Mouse (Mus musculus): ENCODE measurements around the gene Atoh1. TPM values are rescaled to one million over a fixed set of nuclear protein-coding genes. Genes with fewer than 3 reads are reported as not detected.
A peak's percentile ranks its signal among the peaks of the same experiment; 100 is the strongest.

The Atoh1 gene
- polyA plus RNA-seq (2012; rRNA removed) (not detected in 2 replicates), polyA plus RNA-seq (2014; fragmentation: Nextera tagmentation; extraction: Ambion mirVana) (not detected in 2 replicates)

GRCm38 (mm10) chr6:64728499-64729198 is at the start of gene Atoh1:
TSS of gene Atoh1 (plus strand) at chr6:64729125.
- H3K27me3 ChIP-seq (ENCODE audit: control insufficient read depth, insufficient read depth, low read length): peaks cover 60% of the 10 kb centered on the region

GRCm38 (mm10) chr6:64683974-64684373 is 45.0 kb upstream of the Atoh1 start:
- no peaks in the 10 kb centered on the region for H3K9me3 ChIP-seq (ENCODE audit: control insufficient read depth, low read length)
- H3K9ac ChIP-seq (replicated peaks): no peak overlapping the region
- ATAC-seq (ENCODE audit: insufficient read depth) (no peak), DNase-seq (ENCODE audit: low read depth in 3 of 3, low spot score in 3 of 3) (no peak)
- H3K27ac ChIP-seq: no peak overlapping the region
- no peaks in the 10 kb centered on the region for H3K36me3 ChIP-seq (replicated peaks; ENCODE audit: control insufficient read depth, insufficient read depth, low read depth)
- H3K4me2 ChIP-seq (ENCODE audit: low read depth): no peak overlapping the region
- no peak for TF ChIP-seq EP300 (IDR thresholded peaks at IDR 0.05; ENCODE audit: low read depth)
- peak; percentile 58; the same call in 1 of the 2 replicates for TF ChIP-seq CTCF (IDR thresholded peaks at IDR 0.05; ENCODE audit: low read depth)
- H3K4me1 ChIP-seq (replicated peaks; ENCODE audit: control insufficient read depth in 2 of 2, insufficient read depth in 2 of 2, low read length in 1 of 2): no peaks in the 10 kb centered on the region
- no peaks in the 10 kb centered on the region for H3K27me3 ChIP-seq (ENCODE audit: control insufficient read depth, insufficient read depth, low read length)
- no peak overlapping the region for H3K4me3 ChIP-seq (ENCODE audit: insufficient read depth in 1 of 2, low read depth in 2 of 2, low read length in 2 of 2)
- WGBS (ENCODE audit: insufficient replicate concordance): 28% methylated on average over 9 of the region's 9 CpGs

More at GRCm38 (mm10) chr6:64728499-64729198, at the start of gene Atoh1:
- Histone ChIP-seq H3K27ac (no peak within 1 kb of the TSS), H3K4me2 (ENCODE audit: low read depth) (peak within 1 kb of the TSS; percentile 52), H3K4me1 (replicated peaks; ENCODE audit: control insufficient read depth in 2 of 2, insufficient read depth in 2 of 2, low read length in 1 of 2) (no peaks in the 10 kb centered on the region), H3K9ac (replicated peaks) (no peak within 1 kb of the TSS), H3K9me3 (ENCODE audit: control insufficient read depth, low read length) (no peaks in the 10 kb centered on the region), H3K36me3 (replicated peaks; ENCODE audit: control insufficient read depth, insufficient read depth, low read depth) (no peaks in the 10 kb centered on the region), H3K4me3 (ENCODE audit: insufficient read depth in 1 of 2, low read depth in 2 of 2, low read length in 2 of 2) (peak within 1 kb of the TSS; percentile 24 to 27; a peak in 3 of 4 replicates)
- WGBS (ENCODE audit: insufficient replicate concordance): under 1% methylated on average over 34 of the region's 34 CpGs
- DNase-seq (ENCODE audit: low read depth in 3 of 3, low spot score in 3 of 3) (no peak), ATAC-seq (ENCODE audit: insufficient read depth) (no peak)
- TF ChIP-seq CTCF (IDR thresholded peaks at IDR 0.05; ENCODE audit: low read depth): no peak
- no peak for TF ChIP-seq EP300 (IDR thresholded peaks at IDR 0.05; ENCODE audit: low read depth)

- WGBS (ENCODE audit: insufficient replicate concordance): 2% methylated on average over 4 of the region's 5 CpGs
- Histone ChIP-seq H3K27me3 (ENCODE audit: control insufficient read depth, insufficient read depth, low read length) (no peaks in the 10 kb centered on the region), H3K4me2 (ENCODE audit: low read depth) (no peak overlapping the region), H3K27ac (no peak overlapping the region), H3K9me3 (ENCODE audit: control insufficient read depth, low read length) (no peaks in the 10 kb centered on the region), H3K4me1 (replicated peaks; ENCODE audit: control insufficient read depth in 2 of 2, insufficient read depth in 2 of 2, low read length in 1 of 2) (no peaks in the 10 kb centered on the region), H3K4me3 (ENCODE audit: insufficient read depth in 1 of 2, low read depth in 2 of 2, low read length in 2 of 2) (no peak overlapping the region), H3K36me3 (replicated peaks; ENCODE audit: control insufficient read depth, insufficient read depth, low read depth) (no peaks in the 10 kb centered on the region), H3K9ac (replicated peaks) (no peak overlapping the region)
- no peak for ATAC-seq (ENCODE audit: insufficient read depth)
- TF ChIP-seq CTCF (IDR thresholded peaks at IDR 0.05; ENCODE audit: low read depth): peak; percentile 36; the same call in 1 of the 2 replicates
- TF ChIP-seq EP300 (IDR thresholded peaks at IDR 0.05; ENCODE audit: low read depth): no peak
- DNase-seq (ENCODE audit: low read depth in 3 of 3, low spot score in 3 of 3): no peak
Observed at GRCm38 (mm10) chr6:64684973-64685372, 44.0 kb upstream of the Atoh1 start.

DNA sequence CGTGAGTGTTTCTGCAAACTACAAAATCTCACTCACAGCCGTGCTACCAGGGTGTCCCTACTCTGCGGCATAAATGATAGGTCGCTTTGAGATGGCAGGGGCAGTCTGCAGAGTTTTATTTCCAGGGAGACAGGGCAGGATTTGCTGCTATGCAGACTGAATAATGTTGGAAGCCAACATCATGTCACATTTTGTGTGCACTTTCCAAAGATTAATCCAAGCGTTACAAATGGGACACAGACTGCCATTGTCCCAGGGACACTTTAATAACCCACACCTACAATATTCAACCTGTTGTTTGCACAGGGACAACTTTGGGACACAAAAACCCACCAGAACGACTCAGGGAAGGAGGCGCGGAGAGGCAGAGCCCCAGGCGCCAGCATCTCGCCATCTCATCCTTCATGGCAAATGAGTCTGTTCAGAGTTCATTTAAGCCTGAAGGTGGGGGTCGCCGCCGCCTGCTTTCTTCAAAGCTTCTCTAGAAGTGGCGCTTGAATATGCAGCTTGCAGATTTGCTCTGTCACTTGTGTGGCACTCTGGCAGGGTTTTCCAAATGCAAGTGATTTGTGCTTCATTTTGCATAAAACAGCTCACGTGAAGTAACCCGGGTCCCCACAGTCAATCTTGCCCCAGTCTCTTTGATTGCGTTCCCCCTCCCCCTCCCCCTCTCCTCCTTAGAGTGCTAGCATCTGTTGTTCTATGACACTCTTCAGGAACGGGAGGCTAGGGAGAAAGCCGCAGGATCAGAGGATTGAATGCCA is 40.6 kb upstream of the Atoh1 start:
- Histone ChIP-seq H3K4me2 (ENCODE audit: low read depth) (no peak overlapping the region), H3K9ac (replicated peaks) (no peak overlapping the region)

GRCm38 (mm10) chr6:64694688-64695087 is 34.2 kb upstream of the Atoh1 start:
- H3K4me3 ChIP-seq (ENCODE audit: insufficient read depth in 1 of 2, low read depth in 2 of 2, low read length in 2 of 2): no peak overlapping the region
- H3K4me2 ChIP-seq (ENCODE audit: low read depth): no peak overlapping the region
- DNase-seq (ENCODE audit: low read depth in 3 of 3, low spot score in 3 of 3) (no peak), ATAC-seq (ENCODE audit: insufficient read depth) (no peak)
- H3K27me3 ChIP-seq (ENCODE audit: control insufficient read depth, insufficient read depth, low read length): no peaks in the 10 kb centered on the region
- TF ChIP-seq EP300 (IDR thresholded peaks at IDR 0.05; ENCODE audit: low read depth) (no peak), CTCF (IDR thresholded peaks at IDR 0.05; ENCODE audit: low read depth) (no peak)
- H3K4me1 ChIP-seq (replicated peaks; ENCODE audit: control insufficient read depth in 2 of 2, insufficient read depth in 2 of 2, low read length in 1 of 2): no peaks in the 10 kb centered on the region
- H3K9ac ChIP-seq (replicated peaks): no peak overlapping the region
- 46% methylated on average over 7 of the region's 7 CpGs for WGBS (ENCODE audit: insufficient replicate concordance)
- no peaks in the 10 kb centered on the region for H3K9me3 ChIP-seq (ENCODE audit: control insufficient read depth, low read length)
- H3K36me3 ChIP-seq (replicated peaks; ENCODE audit: control insufficient read depth, insufficient read depth, low read depth): no peaks in the 10 kb centered on the region
- no peak overlapping the region for H3K27ac ChIP-seq

More for the DNA sequence above, 40.6 kb upstream of the Atoh1 start:
- H3K27me3 ChIP-seq (ENCODE audit: control insufficient read depth, insufficient read depth, low read length): no peaks in the 10 kb centered on the region
- no peaks in the 10 kb centered on the region for H3K4me1 ChIP-seq (replicated peaks; ENCODE audit: control insufficient read depth in 2 of 2, insufficient read depth in 2 of 2, low read length in 1 of 2)
- WGBS (ENCODE audit: insufficient replicate concordance): 8% methylated on average over 19 of the region's 19 CpGs
- ATAC-seq (ENCODE audit: insufficient read depth): no peak
- no peaks in the 10 kb centered on the region for H3K9me3 ChIP-seq (ENCODE audit: control insufficient read depth, low read length)
- no peak overlapping the region for H3K4me3 ChIP-seq (ENCODE audit: insufficient read depth in 1 of 2, low read depth in 2 of 2, low read length in 2 of 2)
- no peaks in the 10 kb centered on the region for H3K36me3 ChIP-seq (replicated peaks; ENCODE audit: control insufficient read depth, insufficient read depth, low read depth)
- H3K27ac ChIP-seq: no peak overlapping the region
- no peak for DNase-seq (ENCODE audit: low read depth in 3 of 3, low spot score in 3 of 3)
- TF ChIP-seq CTCF (IDR thresholded peaks at IDR 0.05; ENCODE audit: low read depth) (no peak), EP300 (IDR thresholded peaks at IDR 0.05; ENCODE audit: low read depth) (no peak)
